Mouse (Mus musculus) hindbrain, embryonic 16.5 days (tissue): Measurements from ENCODE around the gene Otub1. TPM values are rescaled to one million over a fixed set of nuclear protein-coding genes. Genes with fewer than 3 reads are reported as not detected.

Experiments used
- ATAC-seq: fragments of 200-750 bp; cut with Nextera tagmentation; 2 replicates; pipeline ENCODE4 v1.8.0; 2017; ENCODE audit warnings: moderate TSS enrichment, moderate library complexity
- H3K27ac ChIP-seq: fragments of 300-500 bp; sonication (generic); 2 replicates; pipeline ENCODE4 v1.5.1; 2014; ENCODE audit warnings: low read depth, mild to moderate bottlenecking, control low read depth, low read length, moderate library complexity
- H3K27me3 ChIP-seq: fragments of 300-500 bp; sonication (generic); replicated peaks from 2 replicates; pipeline ENCODE4 v1.6.1; 2014; ENCODE audit warnings: low read length; ENCODE audit not compliant: control insufficient read depth, insufficient read depth
- H3K36me3 ChIP-seq: fragments of 300-500 bp; sonication (generic); 2 replicates; pipeline ENCODE4 v1.6.1; 2014; ENCODE audit warnings: mild to moderate bottlenecking, low read length, moderate library complexity, mixed read lengths; ENCODE audit not compliant: control insufficient read depth, insufficient read depth
- H3K4me1 ChIP-seq: fragments of 300-500 bp; sonication (generic); 2 replicates; pipeline ENCODE4 v1.6.1; 2014; ENCODE audit warnings: low read depth, low read length; ENCODE audit not compliant: control insufficient read depth, insufficient read depth
- H3K4me2 ChIP-seq: fragments of 300-500 bp; sonication (generic); 2 replicates; pipeline ENCODE4 v1.6.1; 2014; ENCODE audit warnings: mild to moderate bottlenecking, low read length, control low read depth, moderate library complexity
- H3K4me3 ChIP-seq: fragments of 300-500 bp; sonication (generic); 2 replicates; pipeline ENCODE4 v1.5.1; 2014; ENCODE audit warnings: mild to moderate bottlenecking, low read length, control low read depth, moderate library complexity
- H3K9ac ChIP-seq: fragments of 300-500 bp; sonication (generic); 2 replicates; pipeline ENCODE4 v1.6.1; 2014; ENCODE audit warnings: low read depth, mild to moderate bottlenecking, control low read depth, low read length, moderate library complexity
- H3K9me3 ChIP-seq: fragments of 300-500 bp; sonication (generic); 2 replicates; pipeline ENCODE4 v1.6.1; 2014; ENCODE audit warnings: mild to moderate bottlenecking, low read length, moderate library complexity; ENCODE audit not compliant: control insufficient read depth
- WGBS: fragments of 180-500 bp; shearing (Covaris S2); extraction: QIAGEN DNeasy Blood & Tissue Kit; methylation state at CpG from one replicate; pipeline ENCODE4 v1.1.7; 2014; 5-methylcytosine and 5-hydroxymethylcytosine counted together
- polyA plus RNA-seq: library from polyadenylated mRNA; unstranded; fragments of >200 nt; fragmentation: Nextera tagmentation; extraction: Ambion mirVana; gene quantifications from 2 replicates; pipeline ENCODE4 v1.2.1, GENCODE M21; 2015

Otub1 gene
- polyA plus RNA-seq, 1 experiment from 2014 or later = 246 TPM

DNA sequence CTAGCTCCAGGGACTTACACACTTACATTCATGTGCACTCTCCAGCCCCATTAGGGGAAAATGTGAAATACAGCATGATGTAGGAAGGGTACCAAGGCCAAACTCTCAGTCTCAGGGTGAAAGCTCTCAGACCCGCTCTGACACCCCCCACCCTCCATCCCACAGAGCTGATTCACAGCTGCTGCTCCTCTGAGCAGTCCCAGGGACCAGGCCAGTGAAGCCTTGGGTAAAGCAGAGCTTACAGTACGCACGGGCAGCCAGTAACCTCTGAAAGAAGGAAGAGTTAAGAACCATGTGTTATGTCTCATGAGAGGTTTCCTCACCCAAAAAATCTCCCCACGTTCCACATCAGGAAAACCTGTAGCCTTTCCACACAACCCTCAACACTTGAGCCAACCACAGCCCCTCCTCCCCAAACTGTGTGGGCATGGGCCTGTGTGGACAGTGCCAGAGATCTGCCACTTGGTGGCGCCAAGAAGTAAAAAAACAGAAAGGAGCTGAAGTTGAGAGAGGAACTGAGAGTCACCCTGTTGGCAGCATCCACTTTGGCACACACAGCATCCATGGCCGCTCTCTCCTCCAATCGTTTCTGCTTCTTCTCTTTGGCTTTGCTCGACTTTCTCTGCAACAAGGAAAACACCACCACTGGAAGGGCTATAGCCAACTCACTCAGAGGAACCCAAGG, 28.6 kb upstream of the Otub1 start:
- no peak overlapping the region for H3K9ac ChIP-seq
- 49% methylated on average over 8 of the region's 8 CpGs for WGBS
- H3K9me3 ChIP-seq = no peaks in the 10 kb centered on the region
- no peak overlapping the region for H3K4me2 ChIP-seq
- no peak overlapping the region for H3K4me3 ChIP-seq
- H3K27me3 ChIP-seq = no peaks in the 10 kb centered on the region
- no peak overlapping the region for H3K27ac ChIP-seq
- H3K4me1 ChIP-seq = peaks cover 6% of the 10 kb centered on the region
- peaks cover 11% of the 10 kb centered on the region for H3K36me3 ChIP-seq
- ATAC-seq = peak; percentile 91

DNA sequence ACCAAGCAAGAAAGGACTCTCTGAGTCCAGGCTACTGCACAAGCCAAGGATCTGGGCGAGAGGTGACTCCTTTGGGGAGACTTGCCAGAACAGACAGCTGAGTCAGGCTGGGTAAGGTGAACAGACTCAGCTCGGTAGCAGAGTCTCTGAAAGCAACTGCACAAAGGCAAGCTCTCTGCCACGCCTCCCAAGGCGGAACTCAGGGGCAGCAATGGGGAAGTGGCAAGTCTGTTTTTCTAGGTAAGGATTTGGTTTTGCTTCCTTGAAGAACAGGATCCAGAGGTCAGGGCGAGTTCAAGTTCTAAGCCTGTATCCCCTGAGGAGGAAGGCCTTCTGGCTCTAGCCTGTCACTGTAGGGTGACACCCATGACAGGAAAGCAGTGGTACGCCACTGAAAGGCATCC, 20.4 kb upstream of the Otub1 start:
- Histone ChIP-seq H3K9me3 (no peaks in the 10 kb centered on the region), H3K36me3 (peaks cover 26% of the 10 kb centered on the region)
- no peak for ATAC-seq

DNA sequence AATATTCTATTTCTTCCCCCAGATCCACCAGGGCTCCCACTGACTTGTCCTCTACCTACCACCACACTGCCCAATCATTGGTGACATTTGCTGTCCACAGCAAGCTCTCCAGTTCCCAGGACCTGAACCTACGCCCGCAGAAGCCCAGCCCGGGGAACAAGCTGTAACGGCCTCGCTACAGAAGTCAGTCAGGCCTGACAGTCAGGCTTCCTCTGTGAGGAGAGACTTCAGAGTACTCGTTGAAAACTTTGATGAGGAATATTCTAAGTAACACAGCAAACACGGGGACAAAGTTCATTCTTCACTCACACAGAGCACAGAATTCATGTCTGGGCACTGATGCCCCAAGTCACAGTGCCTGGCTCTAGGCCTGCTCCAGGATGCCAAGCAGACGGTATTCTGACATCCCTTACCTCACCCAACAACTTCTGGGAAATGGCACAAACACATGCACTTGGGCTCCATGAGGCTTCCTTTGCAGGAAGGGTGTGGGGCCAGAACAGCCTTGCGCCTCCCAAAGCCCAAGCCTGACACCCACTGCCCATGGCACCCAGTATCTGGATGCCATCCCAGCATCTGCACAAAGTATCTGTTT, 19.1 kb upstream of the Otub1 start:
- H3K36me3 ChIP-seq = peaks cover 26% of the 10 kb centered on the region
- WGBS = 86% methylated on average over 9 of the region's 9 CpGs
- no peaks in the 10 kb centered on the region for H3K9me3 ChIP-seq
- no peak overlapping the region for H3K27ac ChIP-seq
- no peak overlapping the region for H3K9ac ChIP-seq
- H3K4me2 ChIP-seq = no peak overlapping the region
- H3K4me3 ChIP-seq = no peak overlapping the region
- no peak for ATAC-seq
- no peaks in the 10 kb centered on the region for H3K4me1 ChIP-seq
- no peaks in the 10 kb centered on the region for H3K27me3 ChIP-seq

More for the DNA sequence above, 20.4 kb upstream of the Otub1 start:
- 74% methylated on average over 6 of the region's 6 CpGs for WGBS
- Histone ChIP-seq H3K27ac (no peak overlapping the region), H3K4me1 (no peaks in the 10 kb centered on the region), H3K9ac (no peak overlapping the region), H3K27me3 (no peaks in the 10 kb centered on the region), H3K4me2 (no peak overlapping the region), H3K4me3 (no peak overlapping the region)

DNA sequence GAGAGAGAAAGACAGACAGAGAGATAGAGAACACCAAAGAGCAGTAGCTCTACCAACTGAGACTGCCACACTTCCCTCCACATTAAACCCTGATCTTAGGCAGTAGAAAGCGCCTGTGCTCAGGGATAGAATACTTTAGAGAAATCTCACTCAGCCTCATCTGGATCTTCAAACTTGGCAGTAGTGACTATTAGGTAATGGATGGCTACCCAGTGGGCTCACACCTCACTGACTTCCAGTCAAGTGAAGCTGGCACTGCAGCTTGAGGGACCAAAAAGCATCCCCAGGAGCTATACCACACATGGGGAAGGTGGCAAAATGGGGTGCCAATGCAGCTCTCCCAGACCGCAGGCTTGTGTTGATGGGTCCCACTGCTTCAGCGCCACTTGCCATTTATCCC, 18.1 kb upstream of the Otub1 start:
- H3K9ac ChIP-seq = no peak overlapping the region
- no peaks in the 10 kb centered on the region for H3K9me3 ChIP-seq
- no peak overlapping the region for H3K4me2 ChIP-seq
- no peaks in the 10 kb centered on the region for H3K27me3 ChIP-seq
- H3K4me1 ChIP-seq = no peaks in the 10 kb centered on the region
- ATAC-seq = no peak
- peaks cover 18% of the 10 kb centered on the region for H3K36me3 ChIP-seq
- H3K27ac ChIP-seq = no peak overlapping the region
- H3K4me3 ChIP-seq = no peak overlapping the region
- WGBS = 91% methylated on average over 3 of the region's 3 CpGs

DNA sequence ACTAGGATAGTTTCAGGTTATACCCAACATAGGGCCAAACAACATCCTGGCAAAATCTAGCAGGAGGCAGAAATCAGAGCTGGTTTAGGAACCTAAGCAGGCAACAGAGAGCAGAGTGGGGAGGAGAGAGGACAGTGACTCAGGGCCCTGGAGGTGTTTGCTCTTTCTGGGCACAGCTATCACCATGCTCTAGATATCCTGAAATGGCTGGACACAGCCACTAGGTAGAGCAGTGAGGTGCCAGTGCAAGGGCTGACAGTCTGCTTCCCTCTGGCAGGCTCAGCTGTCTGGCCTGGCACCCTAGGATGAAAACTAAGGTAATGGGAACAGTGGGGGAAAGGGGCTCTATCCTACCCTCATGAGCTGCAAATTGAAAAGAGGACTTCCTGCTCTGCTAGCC, 17.4 kb upstream of the Otub1 start:
- H3K9me3 ChIP-seq = no peaks in the 10 kb centered on the region
- no peak overlapping the region for H3K4me2 ChIP-seq
- no peak overlapping the region for H3K27ac ChIP-seq
- H3K9ac ChIP-seq = no peak overlapping the region
- no peak for ATAC-seq
- H3K4me1 ChIP-seq = no peaks in the 10 kb centered on the region
- peaks cover 14% of the 10 kb centered on the region for H3K36me3 ChIP-seq
- no peak overlapping the region for H3K4me3 ChIP-seq
- no peaks in the 10 kb centered on the region for H3K27me3 ChIP-seq

DNA sequence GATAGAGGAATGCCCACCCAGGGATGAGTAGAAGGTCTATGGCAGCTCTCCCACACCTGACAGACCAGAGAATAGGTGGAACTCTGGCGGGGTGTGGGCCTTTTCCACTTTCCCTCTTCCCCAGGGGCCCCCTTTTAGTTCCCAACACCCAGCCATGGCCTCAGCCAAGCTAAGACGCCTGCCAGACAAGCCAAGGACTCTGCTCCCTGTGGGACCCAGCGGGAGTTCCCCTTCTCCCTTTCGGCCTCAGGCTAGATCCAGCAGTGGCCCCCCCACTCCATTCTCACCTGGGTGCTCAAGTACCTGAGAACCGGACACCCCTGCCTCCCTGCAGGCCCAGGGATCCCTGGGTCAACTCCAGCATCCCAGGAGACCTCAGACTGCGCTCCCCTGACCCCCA, 16.1 kb upstream of the Otub1 start:
- no peak for ATAC-seq
- no peak overlapping the region for H3K9ac ChIP-seq
- H3K9me3 ChIP-seq = no peaks in the 10 kb centered on the region
- H3K4me1 ChIP-seq = peaks cover 2% of the 10 kb centered on the region
- no peak overlapping the region for H3K4me3 ChIP-seq
- H3K36me3 ChIP-seq = peaks cover 7% of the 10 kb centered on the region
- WGBS = 91% methylated on average over 6 of the region's 6 CpGs
- no peak overlapping the region for H3K4me2 ChIP-seq
- no peaks in the 10 kb centered on the region for H3K27me3 ChIP-seq
- no peak overlapping the region for H3K27ac ChIP-seq

DNA sequence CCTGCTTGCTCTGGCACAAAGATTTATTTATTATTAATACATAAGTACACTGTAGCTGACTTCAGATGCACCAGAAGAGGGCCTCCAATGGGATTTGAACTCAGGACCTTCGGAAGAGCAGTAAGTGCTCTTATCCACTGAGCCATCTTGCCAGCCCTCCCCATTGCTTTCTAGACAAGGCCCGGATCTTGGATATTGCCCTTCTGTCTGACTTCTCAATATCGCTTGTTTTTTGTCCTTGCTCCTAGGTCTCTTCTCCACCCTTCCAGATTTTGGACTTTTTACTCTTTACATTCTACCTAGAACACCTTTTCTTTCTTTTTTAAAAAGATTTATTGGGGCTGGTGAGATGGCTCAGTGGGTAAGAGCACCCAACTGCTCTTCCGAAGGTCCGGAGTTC, 12.6 kb upstream of the Otub1 start:
- WGBS = 96% methylated on average over 5 of the region's 5 CpGs
- no peak overlapping the region for H3K4me2 ChIP-seq
- no peak for ATAC-seq
- no peak overlapping the region for H3K27ac ChIP-seq
- no peak overlapping the region for H3K4me3 ChIP-seq
- H3K4me1 ChIP-seq = peaks cover 29% of the 10 kb centered on the region
- H3K9me3 ChIP-seq = no peaks in the 10 kb centered on the region
- no peak overlapping the region for H3K9ac ChIP-seq
- H3K27me3 ChIP-seq = no peaks in the 10 kb centered on the region
- H3K36me3 ChIP-seq = peaks cover 11% of the 10 kb centered on the region

DNA sequence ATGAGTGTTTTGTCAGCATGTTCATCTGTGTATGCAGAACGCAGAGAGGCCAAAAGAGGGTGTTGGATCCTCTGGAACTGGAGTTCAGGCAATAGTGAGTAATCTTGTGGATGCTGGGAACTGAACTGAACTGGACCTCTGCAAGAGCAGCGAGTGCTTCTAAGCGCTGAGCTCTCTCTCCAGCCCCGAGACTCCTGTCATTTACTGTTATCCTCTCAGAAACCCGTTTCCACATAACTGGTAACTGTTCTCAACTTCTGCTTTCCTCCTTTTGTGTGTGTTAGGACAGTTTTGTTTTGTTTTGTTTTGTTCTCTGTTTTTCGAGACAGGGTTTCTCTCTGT, 11.8 kb upstream of the Otub1 start:
- Histone ChIP-seq H3K36me3 (peaks cover 11% of the 10 kb centered on the region), H3K4me1 (peaks cover 29% of the 10 kb centered on the region), H3K9ac (no peak overlapping the region), H3K4me2 (peak overlapping the region; percentile 57), H3K27ac (no peak overlapping the region), H3K27me3 (no peaks in the 10 kb centered on the region), H3K9me3 (no peaks in the 10 kb centered on the region), H3K4me3 (peak overlapping the region; percentile 90)
- ATAC-seq = peak; percentile 19; the same call in 1 of the 2 replicates
- 9% methylated on average over 6 of the region's 6 CpGs for WGBS

DNA sequence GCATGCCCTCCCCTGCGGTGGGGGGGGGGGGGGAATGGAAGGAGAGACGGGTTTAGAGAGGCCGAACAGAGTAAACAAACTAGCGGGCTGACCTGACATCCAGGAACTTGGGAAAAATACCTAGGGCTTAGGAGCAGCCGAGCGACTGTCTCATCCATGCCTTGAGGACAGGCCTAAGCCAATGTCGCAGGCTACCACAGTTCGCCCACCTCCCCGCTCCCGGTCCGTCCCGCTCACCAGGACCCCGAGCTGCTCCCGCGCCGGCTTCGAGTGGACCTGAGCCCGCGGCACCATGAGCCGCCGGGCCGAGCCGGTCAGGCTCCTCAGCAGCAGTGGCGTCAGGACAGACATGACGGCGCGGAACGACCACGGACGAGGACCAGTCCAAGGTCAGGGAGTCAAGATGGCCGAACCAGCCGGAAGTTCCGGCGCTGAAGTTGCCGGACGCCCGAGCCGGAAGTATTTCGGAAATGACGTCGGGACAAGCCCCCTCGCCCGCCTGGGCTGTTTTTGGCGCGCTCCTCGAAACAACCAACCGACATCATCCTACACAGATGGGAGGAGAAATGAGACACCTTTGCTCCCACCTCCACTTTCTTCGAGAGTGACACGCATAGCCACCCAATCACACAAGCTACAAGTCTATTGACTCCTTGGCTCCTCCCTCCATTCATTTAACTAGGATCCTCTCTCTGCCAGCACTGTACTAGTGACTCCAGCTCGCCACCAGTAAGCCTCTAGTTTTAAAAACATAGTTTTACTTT, 11.2 kb upstream of the Otub1 start, which contains the start of gene Cox8a:
Gene Cox8a (minus strand): TSS at position 455 of the 764 bp plus-strand sequence.
- no peaks in the 10 kb centered on the region for H3K27me3 ChIP-seq
- H3K4me2 ChIP-seq = peak within 1 kb of the TSS; percentile 84
- under 1% methylated on average over 50 of the region's 50 CpGs for WGBS
- peak; percentile 98 for ATAC-seq
- peak within 1 kb of the TSS; percentile 95 for H3K27ac ChIP-seq
- H3K4me1 ChIP-seq = peaks cover 29% of the 10 kb centered on the region
- H3K36me3 ChIP-seq = peaks cover 11% of the 10 kb centered on the region
- H3K4me3 ChIP-seq = peak within 1 kb of the TSS; percentile 90
- peak within 1 kb of the TSS; percentile 88 for H3K9ac ChIP-seq
- H3K9me3 ChIP-seq = no peaks in the 10 kb centered on the region
